Mouse (Mus musculus): ENCODE measurements around the gene 2410015M20Rik. TPM values are rescaled to one million over a fixed set of nuclear protein-coding genes. Genes with fewer than 3 reads are reported as not detected.

Gene 2410015M20Rik
- total and polyA plus RNA-seq, 3 experiments: 274 to 334 TPM; not detected in 1

DNA sequence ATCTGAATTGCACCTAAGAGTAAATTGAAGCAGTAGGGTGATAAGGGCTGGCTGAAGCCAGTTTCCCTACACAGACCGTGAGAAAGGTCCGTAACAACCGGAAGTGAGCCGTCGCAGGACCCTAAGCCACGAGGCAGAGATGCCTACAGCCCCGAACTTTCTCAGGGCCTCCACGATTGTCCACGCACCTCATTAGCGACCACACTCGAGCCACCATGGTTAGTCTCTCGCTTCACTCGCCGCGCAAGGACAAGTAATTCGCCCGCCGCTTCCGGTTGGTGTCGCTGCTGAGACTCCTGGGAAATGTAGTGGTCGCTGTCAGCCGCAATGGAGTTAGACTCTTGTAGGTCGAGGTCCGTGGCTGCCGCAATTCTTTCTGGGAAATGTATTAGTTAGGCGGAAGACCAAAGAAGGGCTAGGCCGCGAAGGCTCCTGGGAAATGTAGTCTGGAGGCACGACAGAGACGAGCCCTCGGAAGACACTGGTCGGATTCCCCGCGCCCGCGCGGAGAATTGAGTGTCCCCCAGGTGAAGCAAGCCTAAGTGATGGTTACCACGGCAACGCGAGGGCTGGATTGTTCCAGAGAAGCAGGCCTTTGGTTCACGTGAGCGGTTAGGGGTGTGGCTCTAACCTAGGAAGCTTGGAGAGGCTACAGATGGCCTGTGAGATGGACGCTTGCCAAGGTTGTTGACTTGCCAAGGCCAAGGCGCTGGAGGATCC lies at the start of gene 2410015M20Rik (continued):
- peak; percentile 51; the same call in 1 of the 2 replicates for TF ChIP-seq NRF1 (IDR thresholded peaks at IDR 0.05; ENCODE audit: insufficient read depth, low read depth, low read length, poor library complexity, severe bottlenecking)
- peak; percentile 65 for TF ChIP-seq ETS1 (IDR thresholded peaks at IDR 0.05; ENCODE audit: low read depth, low read length)
- peak; percentile 84; the same call in 1 of the 2 replicates for TF ChIP-seq USF1 (IDR thresholded peaks at IDR 0.05; ENCODE audit: low read depth, low read length)
- peak; percentile 93 for TF ChIP-seq POLR2AphosphoS2 (IDR thresholded peaks at IDR 0.05; ENCODE audit: low read length)

GRCm38 (mm10) chr17:56656171-56656570 lies 46.6 kb upstream of the 2410015M20Rik start:
- Histone ChIP-seq H3K9me3 (replicated peaks; ENCODE audit: insufficient read depth, low read length) (no peaks in the 10 kb centered on the region), H3K4me3 (ENCODE audit: control insufficient read depth in 1 of 2, insufficient read depth in 1 of 2, low read depth in 2 of 2, low read length in 2 of 2) (no peak overlapping the region), H3K9ac (ENCODE audit: control insufficient read depth, low read depth, low read length, poor library complexity, severe bottlenecking) (no peak overlapping the region), H3K36me3 (ENCODE audit: control insufficient read depth in 1 of 2, insufficient read depth in 2 of 2, low read length in 2 of 2) (no peaks in the 10 kb centered on the region), H3K79me2 (ENCODE audit: control insufficient read depth, insufficient read depth, low read length, poor library complexity) (no peaks in the 10 kb centered on the region), H3K27me3 (ENCODE audit: control insufficient read depth in 1 of 2, insufficient read depth in 2 of 2, low read length in 2 of 2) (no peaks in the 10 kb centered on the region), H3K4me1 (ENCODE audit: control insufficient read depth in 1 of 2, insufficient read depth in 2 of 2, low read length in 2 of 2) (no peaks in the 10 kb centered on the region), H3K27ac (ENCODE audit: control insufficient read depth, low read depth, low read length) (no peak overlapping the region)
- no peak for TF ChIP-seq ZC3H11A (IDR thresholded peaks at IDR 0.05; ENCODE audit: low read depth, low read length)
- no peak for TF ChIP-seq ZNF384 (IDR thresholded peaks at IDR 0.05; ENCODE audit: low read depth, low read length)
- TF ChIP-seq RCOR1 (IDR thresholded peaks at IDR 0.05; ENCODE audit: low read depth, low read length): no peak
- no peak for TF ChIP-seq MAZ (IDR thresholded peaks at IDR 0.05; ENCODE audit: low read depth, low read length)
- no peak for TF ChIP-seq JUND (IDR thresholded peaks at IDR 0.05; ENCODE audit: low read depth, low read length)
- no peak for TF ChIP-seq POLR2AphosphoS2 (IDR thresholded peaks at IDR 0.05; ENCODE audit: low read length)
- TF ChIP-seq TBP (IDR thresholded peaks at IDR 0.05; ENCODE audit: low read depth, low read length): no peak
- no peak for TF ChIP-seq CTCF (IDR thresholded peaks at IDR 0.05 in 2 of 3, conservative IDR thresholded peaks at IDR 0.05 in 1 of 3; ENCODE audit: control insufficient read depth in 1 of 3, insufficient read depth in 1 of 3, low read depth in 2 of 3, low read length in 3 of 3, poor library complexity in 1 of 3, severe bottlenecking in 1 of 3)
- TF ChIP-seq NRF1 (IDR thresholded peaks at IDR 0.05; ENCODE audit: insufficient read depth, low read depth, low read length, poor library complexity, severe bottlenecking): no peak
- TF ChIP-seq ELF1 (IDR thresholded peaks at IDR 0.05; ENCODE audit: low read depth, low read length): no peak
- no peak for TF ChIP-seq CHD1 (IDR thresholded peaks at IDR 0.05; ENCODE audit: low read depth, low read length)
- TF ChIP-seq KAT2A (conservative IDR thresholded peaks at IDR 0.05; ENCODE audit: low read depth, low read length): no peak
- TF ChIP-seq MYC (IDR thresholded peaks at IDR 0.05; ENCODE audit: low read depth, low read length): no peak
- no peak for TF ChIP-seq TCF12 (IDR thresholded peaks at IDR 0.05; ENCODE audit: low read depth, low read length)
- no peak for TF ChIP-seq BHLHE40 (IDR thresholded peaks at IDR 0.05; ENCODE audit: borderline replicate concordance, low read depth, low read length)
- TF ChIP-seq CHD2 (IDR thresholded peaks at IDR 0.05; ENCODE audit: low read length): no peak
- no peak for DNase-seq (ENCODE audit: low read depth, low spot score)

All from MEL (cell line).